Mouse (Mus musculus): ENCODE results near the gene Jazf1. TPM values are rescaled to one million over a fixed set of nuclear protein-coding genes. Genes with fewer than 3 reads are reported as not detected.

Gene Jazf1
- polyA plus RNA-seq, 1 experiment from 2014 or later, result 8.8 TPM

DNA sequence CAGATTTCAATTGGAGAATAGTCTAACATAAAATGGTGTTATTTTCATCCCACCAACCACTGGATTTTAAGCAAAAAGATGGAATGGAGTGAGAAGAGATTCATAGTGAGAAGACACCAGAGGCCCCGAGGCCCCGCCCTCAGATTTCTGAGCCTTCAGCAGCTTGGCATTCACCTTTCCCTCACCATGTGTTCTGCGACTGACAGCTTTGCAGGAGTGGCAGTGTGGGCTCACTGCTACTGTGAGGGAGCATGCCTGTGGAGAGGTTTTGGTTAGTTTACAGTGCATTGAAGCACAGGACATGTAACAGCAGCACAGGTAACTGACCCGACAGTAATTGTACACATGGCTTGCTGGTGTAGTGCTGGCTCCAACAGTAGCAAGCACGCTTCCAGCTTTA is 118.1 kb downstream of the Jazf1 start:
- Histone ChIP-seq H3K9me3 (no peaks in the 10 kb centered on the region), H3K4me3 (no peak overlapping the region), H3K4me1 (peaks cover 10% of the 10 kb centered on the region; the same call in 1 of the 2 replicates), H3K9ac (no peak overlapping the region), H3K27ac (no peak overlapping the region), H3K27me3 (no peaks in the 10 kb centered on the region), H3K4me2 (replicated peaks) (no peak overlapping the region), H3K36me3 (no peaks in the 10 kb centered on the region)
- 66% methylated on average over 5 of the region's 5 CpGs for WGBS
- ATAC-seq (ENCODE audit: insufficient number of reproducible peaks, insufficient read depth, low FRiP score, low TSS enrichment), result no peak

DNA sequence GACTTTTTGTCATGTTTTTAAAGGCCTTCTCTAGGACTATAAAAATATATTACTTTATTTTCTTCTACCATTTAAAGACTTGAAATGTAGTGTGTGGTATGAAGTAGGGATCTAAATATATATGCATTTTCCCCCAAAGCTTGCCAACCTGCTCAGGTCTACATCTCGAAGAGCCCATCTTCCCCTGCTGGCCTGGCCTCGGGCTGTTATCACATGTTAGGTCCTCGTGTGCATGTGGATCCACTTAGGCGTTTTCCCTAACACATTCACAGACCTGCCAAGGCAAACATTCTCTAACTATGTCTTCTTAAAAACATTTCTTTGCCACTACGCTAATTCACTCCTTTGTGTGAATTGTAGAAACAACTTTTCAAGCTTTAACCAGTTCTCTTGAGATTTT is 125.9 kb downstream of the Jazf1 start:
- Histone ChIP-seq H3K4me2 (replicated peaks) (no peak overlapping the region), H3K27me3 (no peaks in the 10 kb centered on the region), H3K36me3 (no peaks in the 10 kb centered on the region), H3K4me3 (no peak overlapping the region), H3K4me1 (0 out of 2 replicates have a peak, but pooled peaks cover 3% of the 10 kb centered on the region), H3K9me3 (no peaks in the 10 kb centered on the region), H3K9ac (no peak overlapping the region), H3K27ac (no peak overlapping the region)
- ATAC-seq (ENCODE audit: insufficient number of reproducible peaks, insufficient read depth, low FRiP score, low TSS enrichment), result no peak
- 54% methylated on average over 5 of the region's 5 CpGs for WGBS

DNA sequence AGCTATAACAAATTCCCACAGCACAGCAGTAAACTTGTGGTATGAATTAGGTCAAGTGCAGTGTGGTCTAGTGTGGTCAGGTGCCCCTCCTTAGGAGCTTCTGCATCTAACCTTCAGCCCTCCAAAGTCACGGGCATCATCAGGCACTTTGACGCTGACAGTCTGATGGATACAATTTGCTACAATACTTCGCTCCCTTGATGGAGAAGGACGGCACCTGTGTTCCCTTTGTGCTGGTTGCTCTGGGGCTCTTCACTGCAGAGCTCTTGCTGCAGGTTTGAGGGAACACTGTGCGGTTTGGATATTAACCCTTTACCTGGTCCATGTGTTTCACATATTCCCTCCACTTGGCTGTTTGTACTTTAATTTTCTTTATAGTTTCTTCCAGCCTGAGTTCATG is 126.3 kb downstream of the Jazf1 start:
- Histone ChIP-seq H3K27ac (no peak overlapping the region), H3K4me3 (no peak overlapping the region), H3K27me3 (no peaks in the 10 kb centered on the region), H3K9ac (no peak overlapping the region), H3K4me2 (replicated peaks) (no peak overlapping the region), H3K36me3 (no peaks in the 10 kb centered on the region), H3K4me1 (0 out of 2 replicates have a peak, but pooled peaks cover 3% of the 10 kb centered on the region), H3K9me3 (no peaks in the 10 kb centered on the region)
- WGBS, result 57% methylated on average over 5 of the region's 5 CpGs
- ATAC-seq (ENCODE audit: insufficient number of reproducible peaks, insufficient read depth, low FRiP score, low TSS enrichment), result no peak

DNA sequence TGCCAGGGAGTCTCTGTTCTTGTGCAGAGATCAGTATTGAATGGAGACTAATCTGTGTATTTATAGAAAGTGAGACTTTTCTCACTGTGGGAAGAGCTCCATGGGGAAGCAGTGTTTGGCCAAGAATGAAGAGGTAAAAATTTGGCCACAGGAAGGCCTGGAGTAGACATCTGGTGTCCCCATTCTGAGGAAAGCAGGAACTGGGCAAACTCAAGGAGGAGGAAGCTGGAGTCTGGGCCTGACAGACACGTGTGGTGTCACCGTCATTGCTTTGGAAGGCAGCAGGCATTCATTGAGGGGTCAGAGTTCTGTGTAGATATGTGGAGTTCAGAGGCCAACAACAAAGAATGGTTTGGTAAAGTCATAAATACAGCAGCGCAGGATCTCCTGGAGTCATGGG is 130.5 kb downstream of the Jazf1 start:
- no peak for ATAC-seq (ENCODE audit: insufficient number of reproducible peaks, insufficient read depth, low FRiP score, low TSS enrichment)
- Histone ChIP-seq H3K9me3 (no peaks in the 10 kb centered on the region), H3K27me3 (no peaks in the 10 kb centered on the region), H3K36me3 (no peaks in the 10 kb centered on the region), H3K4me3 (no peak overlapping the region), H3K4me2 (replicated peaks) (no peak overlapping the region), H3K27ac (no peak overlapping the region), H3K4me1 (peaks cover 14% of the 10 kb centered on the region), H3K9ac (no peak overlapping the region)
- WGBS, result 78% methylated on average over 3 of the region's 3 CpGs

DNA sequence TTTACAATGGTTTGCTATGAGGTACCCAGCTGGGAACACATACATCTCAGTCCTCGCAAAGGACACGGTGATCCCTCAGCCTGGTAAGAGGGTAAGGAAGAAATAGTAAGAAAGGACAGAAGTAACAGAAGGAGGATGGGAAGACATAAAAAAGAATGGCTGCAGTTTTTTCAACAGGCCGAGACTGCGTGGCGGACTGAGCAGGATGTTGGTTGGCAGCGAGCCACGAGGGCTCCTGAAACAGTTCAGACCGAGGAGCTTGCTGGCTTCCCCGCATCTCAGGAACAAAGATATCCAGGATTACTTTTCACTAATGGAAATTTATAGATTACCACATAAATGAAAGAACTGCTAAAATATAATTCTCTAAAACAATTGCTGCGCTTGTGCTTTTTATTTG is 131.4 kb downstream of the Jazf1 start:
- Histone ChIP-seq H3K36me3 (no peaks in the 10 kb centered on the region), H3K4me1 (peaks cover 20% of the 10 kb centered on the region), H3K9ac (no peak overlapping the region), H3K9me3 (no peaks in the 10 kb centered on the region), H3K27ac (no peak overlapping the region), H3K27me3 (no peaks in the 10 kb centered on the region), H3K4me2 (replicated peaks) (no peak overlapping the region), H3K4me3 (no peak overlapping the region)
- ATAC-seq (ENCODE audit: insufficient number of reproducible peaks, insufficient read depth, low FRiP score, low TSS enrichment), result no peak
- WGBS, result 44% methylated on average over 10 of the region's 10 CpGs

DNA sequence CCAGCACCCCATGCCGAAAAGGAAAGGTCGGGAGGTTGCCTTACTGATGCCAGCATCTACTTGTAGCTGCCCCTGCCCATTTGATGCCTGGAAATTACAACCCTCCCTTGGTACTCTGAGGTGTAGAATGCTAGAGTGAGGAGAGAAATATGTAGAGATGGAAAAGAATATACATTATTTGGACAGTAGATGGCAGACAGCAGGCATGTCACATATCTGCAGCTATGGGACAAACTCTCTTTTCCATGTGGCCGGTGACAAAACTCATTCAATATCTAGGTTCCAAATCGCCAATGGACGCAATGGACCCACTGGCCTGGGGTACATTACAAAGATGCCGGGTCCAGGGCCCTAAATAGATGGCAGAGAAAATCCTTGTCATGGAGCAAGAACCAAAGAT is 134.4 kb downstream of the Jazf1 start:
- Histone ChIP-seq H3K9me3 (no peaks in the 10 kb centered on the region), H3K4me3 (no peak overlapping the region), H3K9ac (no peak overlapping the region), H3K36me3 (no peaks in the 10 kb centered on the region), H3K27ac (no peak overlapping the region), H3K4me2 (replicated peaks) (no peak overlapping the region), H3K27me3 (no peaks in the 10 kb centered on the region), H3K4me1 (peaks cover 20% of the 10 kb centered on the region)
- ATAC-seq (ENCODE audit: insufficient number of reproducible peaks, insufficient read depth, low FRiP score, low TSS enrichment), result no peak
- WGBS, result 85% methylated on average over 6 of the region's 6 CpGs

DNA sequence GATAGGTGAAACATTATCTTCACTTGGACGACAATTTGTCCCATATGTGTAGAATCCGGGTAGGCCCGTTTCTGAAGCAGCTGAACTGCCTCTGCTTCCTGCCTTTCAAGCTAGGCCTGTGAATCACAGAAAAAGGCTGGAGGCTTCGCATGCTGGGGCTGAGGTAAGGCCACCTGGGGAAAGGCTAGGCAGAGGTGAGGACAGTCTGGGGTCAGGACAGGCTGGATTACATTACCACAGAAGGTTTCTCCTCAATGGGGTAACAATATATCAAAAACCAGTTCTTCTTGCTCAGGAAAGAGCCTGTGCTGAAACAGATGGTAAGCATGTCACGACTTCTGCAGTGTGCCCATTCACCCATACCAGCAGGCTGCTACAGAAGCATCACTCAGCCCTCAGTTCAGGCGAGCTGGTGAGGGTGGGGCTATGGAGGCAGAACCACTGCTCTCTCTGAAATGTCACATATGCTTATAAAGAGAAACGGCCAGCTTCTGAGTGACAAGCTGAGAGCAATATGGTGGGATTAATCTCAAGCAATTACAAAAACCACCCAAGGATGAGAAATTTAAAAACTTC is 135.7 kb downstream of the Jazf1 start:
- Histone ChIP-seq H3K27me3 (no peaks in the 10 kb centered on the region), H3K9ac (no peak overlapping the region), H3K9me3 (no peaks in the 10 kb centered on the region), H3K4me2 (replicated peaks) (no peak overlapping the region), H3K36me3 (no peaks in the 10 kb centered on the region), H3K4me3 (no peak overlapping the region), H3K27ac (peak overlapping the region; percentile 81), H3K4me1 (peaks cover 20% of the 10 kb centered on the region)
- 13% methylated on average over 7 of the region's 7 CpGs for WGBS
- ATAC-seq (ENCODE audit: insufficient number of reproducible peaks, insufficient read depth, low FRiP score, low TSS enrichment), result no peak

- no peak for ATAC-seq (ENCODE audit: insufficient number of reproducible peaks, insufficient read depth, low FRiP score, low TSS enrichment)
- WGBS, result 86% methylated on average over 12 of the region's 12 CpGs
- no peak overlapping the region for H3K27ac ChIP-seq
- no peak overlapping the region for H3K4me3 ChIP-seq
- no peaks in the 10 kb centered on the region for H3K9me3 ChIP-seq
- no peak overlapping the region for H3K4me2 ChIP-seq (replicated peaks)
- H3K9ac ChIP-seq, result no peak overlapping the region
- H3K36me3 ChIP-seq, result no peaks in the 10 kb centered on the region
- H3K27me3 ChIP-seq, result no peaks in the 10 kb centered on the region
- H3K4me1 ChIP-seq, result peaks cover 31% of the 10 kb centered on the region
Observed at GRCm38 (mm10) chr6:52929358-52929757, 139.1 kb downstream of the Jazf1 start.

- no peak overlapping the region for H3K27ac ChIP-seq
- H3K9ac ChIP-seq, result no peak overlapping the region
- H3K36me3 ChIP-seq, result no peaks in the 10 kb centered on the region
- H3K9me3 ChIP-seq, result no peaks in the 10 kb centered on the region
- H3K4me1 ChIP-seq, result peaks cover 11% of the 10 kb centered on the region
- H3K4me2 ChIP-seq (replicated peaks), result no peak overlapping the region
- H3K4me3 ChIP-seq, result no peak overlapping the region
- WGBS, result 73% methylated on average over 4 of the region's 4 CpGs
- no peak for ATAC-seq (ENCODE audit: insufficient number of reproducible peaks, insufficient read depth, low FRiP score, low TSS enrichment)
- no peaks in the 10 kb centered on the region for H3K27me3 ChIP-seq
Observed at GRCm38 (mm10) chr6:52926947-52927346, 141.5 kb downstream of the Jazf1 start.

GRCm38 (mm10) chr6:52925458-52926042 is 142.9 kb downstream of the Jazf1 start:
- no peak for ATAC-seq (ENCODE audit: insufficient number of reproducible peaks, insufficient read depth, low FRiP score, low TSS enrichment)
- no peak overlapping the region for H3K4me2 ChIP-seq (replicated peaks)
- H3K36me3 ChIP-seq, result no peaks in the 10 kb centered on the region
- no peaks in the 10 kb centered on the region for H3K9me3 ChIP-seq
- peak overlapping the region; percentile 52; the same call in 1 of the 2 replicates for H3K27ac ChIP-seq
- peaks cover 10% of the 10 kb centered on the region for H3K4me1 ChIP-seq
- 57% methylated on average over 9 of the region's 9 CpGs for WGBS
- no peak overlapping the region for H3K4me3 ChIP-seq
- no peak overlapping the region for H3K9ac ChIP-seq
- no peaks in the 10 kb centered on the region for H3K27me3 ChIP-seq

DNA sequence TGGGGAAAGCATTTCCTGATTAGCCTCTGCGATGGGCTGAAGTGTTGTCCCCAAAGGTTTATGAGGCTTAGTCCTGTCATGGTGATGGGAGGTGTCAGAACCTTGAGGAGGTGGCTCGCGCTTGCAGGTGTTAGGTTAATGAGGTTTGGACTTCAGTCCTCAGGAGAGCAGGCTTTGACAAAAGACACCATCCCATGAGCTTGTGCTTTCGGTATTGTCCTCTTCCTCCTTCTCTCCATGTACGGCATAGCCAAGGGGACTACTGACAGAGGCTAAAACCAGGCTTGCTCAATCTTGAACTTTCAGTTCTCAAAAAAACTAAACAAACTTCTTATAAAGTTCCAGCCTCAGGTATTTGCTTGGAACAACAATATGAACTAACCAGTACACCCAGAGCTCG is 147.2 kb downstream of the Jazf1 start:
- Histone ChIP-seq H3K27me3 (no peaks in the 10 kb centered on the region), H3K36me3 (no peaks in the 10 kb centered on the region), H3K9me3 (no peaks in the 10 kb centered on the region), H3K4me1 (peaks cover 10% of the 10 kb centered on the region), H3K9ac (no peak overlapping the region), H3K4me3 (no peak overlapping the region), H3K4me2 (replicated peaks) (no peak overlapping the region), H3K27ac (no peak overlapping the region)
- ATAC-seq (ENCODE audit: insufficient number of reproducible peaks, insufficient read depth, low FRiP score, low TSS enrichment), result no peak
- 80% methylated on average over 6 of the region's 6 CpGs for WGBS

GRCm38 (mm10) chr6:52920719-52921118 is 147.7 kb downstream of the Jazf1 start:
- Histone ChIP-seq H3K4me3 (no peak overlapping the region), H3K27me3 (no peaks in the 10 kb centered on the region), H3K9ac (no peak overlapping the region), H3K4me2 (replicated peaks) (no peak overlapping the region), H3K9me3 (no peaks in the 10 kb centered on the region), H3K36me3 (no peaks in the 10 kb centered on the region), H3K4me1 (peaks cover 6% of the 10 kb centered on the region), H3K27ac (no peak overlapping the region)
- 89% methylated on average over 6 of the region's 6 CpGs for WGBS
- ATAC-seq (ENCODE audit: insufficient number of reproducible peaks, insufficient read depth, low FRiP score, low TSS enrichment), result no peak
